9 mouse cellular contexts compared by ENCODE assay signal in genomic region chr5:24550598-24551316, GRCm38 (mm10). TPM values are rescaled to one million over a fixed set of nuclear protein-coding genes. Genes with fewer than 3 reads are reported as not detected.
A peak's percentile ranks its signal among the peaks of the same experiment; 100 is the strongest.
DNase-seq lines count a peak whose midpoint lies in the region; ATAC-seq lines count a peak whose summit lies in the region.
"Had no signal": no experiment of that assay in that cellular context is flagged by ENCODE, and none has a peak within 500 bp of the region (broad histone marks: within the 10 kb centered on the region; RNA-seq: fewer than 3 reads in every experiment).

No protein-coding gene starts in this region.

- H3K27ac ChIP-seq in embryonic facial prominence, embryonic 10.5 days (replicated peaks), result peak overlapping the region; percentile 45
- peak overlapping the region; percentile 10; the same call in 1 of the 2 replicates for H3K27ac ChIP-seq in hindbrain, embryonic 11.5 days (ENCODE audit: low read depth, low read length)
- H3K27ac ChIP-seq in midbrain, embryonic 14.5 days (replicated peaks; ENCODE audit: low read depth, low read length), result 0 out of 2 replicates have a peak overlapping the region, but pooled peaks have one; percentile 5

- peak; percentile 77 for ATAC-seq in hindbrain, embryonic 11.5 days (ENCODE audit: low FRiP score)
- peak; percentile 50 for ATAC-seq in midbrain, embryonic 14.5 days (ENCODE audit: low FRiP score, low TSS enrichment)

- no peaks in the 10 kb centered on the region for H3K36me3 ChIP-seq in embryonic facial prominence, embryonic 10.5 days (replicated peaks)
- H3K36me3 ChIP-seq in hindbrain, embryonic 11.5 days (ENCODE audit: control insufficient read depth, insufficient read depth, low read length), result no peaks in the 10 kb centered on the region
- no peaks in the 10 kb centered on the region for H3K36me3 ChIP-seq in midbrain, embryonic 14.5 days (ENCODE audit: control insufficient read depth, insufficient read depth, low read length)

- H3K9ac ChIP-seq in hindbrain, embryonic 11.5 days (ENCODE audit: low read depth, low read length), result peak overlapping the region; percentile 15; the same call in 1 of the 2 replicates
- H3K9ac ChIP-seq in midbrain, embryonic 14.5 days (replicated peaks; ENCODE audit: low read length), result no peak overlapping the region

- no peaks in the 10 kb centered on the region for H3K9me3 ChIP-seq in embryonic facial prominence, embryonic 10.5 days
- H3K9me3 ChIP-seq in hindbrain, embryonic 11.5 days (ENCODE audit: control insufficient read depth, low read length), result no peaks in the 10 kb centered on the region
- no peaks in the 10 kb centered on the region for H3K9me3 ChIP-seq in midbrain, embryonic 14.5 days (ENCODE audit: control insufficient read depth, low read length)

- H3K4me3 ChIP-seq in embryonic facial prominence, embryonic 10.5 days, result peak overlapping the region; percentile 31; the same call in 1 of the 2 replicates
- no peak overlapping the region for H3K4me3 ChIP-seq in hindbrain, embryonic 11.5 days (ENCODE audit: low read depth, low read length)
- H3K4me3 ChIP-seq in midbrain, embryonic 14.5 days (replicated peaks; ENCODE audit: low read depth, low read length), result no peak overlapping the region

- 35% methylated on average over 26 of the region's 26 CpGs for WGBS in embryonic facial prominence, embryonic 10.5 days
- WGBS in hindbrain, embryonic 11.5 days, result 33% methylated on average over 21 of the region's 26 CpGs
- 37% methylated on average over 26 of the region's 26 CpGs for WGBS in midbrain, embryonic 14.5 days

- DNase-seq in gastrocnemius, postnatal 14 days, result peak; percentile 57
- DNase-seq in gastrocnemius, postnatal 25 days, result no peak
- DNase-seq in embryonic facial prominence, embryonic 10.5 days (ENCODE audit: low spot score), result peak; percentile 53
- DNase-seq in hindbrain, embryonic 11.5 days (ENCODE audit: low spot score), result peak; percentile 55
- DNase-seq in layer of hippocampus, postnatal 14 days (ENCODE audit: low spot score in 2 of 2), result peak; percentile 48 to 64
- DNase-seq in midbrain, embryonic 14.5 days, result peak; percentile 74
- DNase-seq in telencephalon, adult 2 months (ENCODE audit: low read depth, low spot score), result peak; percentile 13
- no peak for DNase-seq in yolk sac, embryonic 10.5 days (ENCODE audit: low spot score)

- H3K27me3 ChIP-seq in embryonic facial prominence, embryonic 10.5 days (replicated peaks; ENCODE audit: low read depth, poor library complexity, severe bottlenecking), result peaks cover 43% of the 10 kb centered on the region
- peaks cover 2% of the 10 kb centered on the region; the same call in 1 of the 2 replicates for H3K27me3 ChIP-seq in hindbrain, embryonic 11.5 days (ENCODE audit: control insufficient read depth, insufficient read depth, low read length)
- no peaks in the 10 kb centered on the region for H3K27me3 ChIP-seq in midbrain, embryonic 14.5 days (ENCODE audit: control insufficient read depth, insufficient read depth, low read length)

- intact Hi-C loops in gastrocnemius, postnatal 14 days (cut with DNase I; ENCODE audit: low total_unique reads), result no loop called here

- 0 out of 2 replicates have a peak overlapping the region, but pooled peaks have one; percentile 21 for H3K4me2 ChIP-seq in hindbrain, embryonic 11.5 days (replicated peaks; ENCODE audit: low read depth, low read length)
- H3K4me2 ChIP-seq in midbrain, embryonic 14.5 days (ENCODE audit: low read length), result peak overlapping the region; percentile 29; the same call in 1 of the 2 replicates

- peaks cover 34% of the 10 kb centered on the region for H3K4me1 ChIP-seq in embryonic facial prominence, embryonic 10.5 days
- peaks cover 7% of the 10 kb centered on the region for H3K4me1 ChIP-seq in hindbrain, embryonic 11.5 days (replicated peaks; ENCODE audit: control insufficient read depth, insufficient read depth, low read length)
- H3K4me1 ChIP-seq in midbrain, embryonic 14.5 days (ENCODE audit: control insufficient read depth, insufficient read depth, low read length), result peaks cover 10% of the 10 kb centered on the region

RNA-seq across cellular contexts. Expression of gene 4931409K22Rik, which starts 5.9 kb away (rescaled TPM):
- total RNA-seq in gastrocnemius, postnatal 14 days (2021), result not detected
- not detected for total RNA-seq in gastrocnemius, postnatal 25 days (2021)
- polyA plus RNA-seq in embryonic facial prominence, embryonic 10.5 days (2016; fragmentation: Nextera tagmentation; extraction: Ambion mirVana), result 0.07 and 0.08 TPM in 2 replicates
- 0.14 TPM in 1 of 2 replicates, not detected in the other for polyA plus RNA-seq in hindbrain, embryonic 11.5 days (2014; fragmentation: Nextera tagmentation; extraction: Ambion mirVana)
- total RNA-seq in layer of hippocampus, postnatal 14 days (2021), result not detected
- polyA plus RNA-seq in midbrain, embryonic 14.5 days (2014; fragmentation: Nextera tagmentation; extraction: Ambion mirVana), result not detected in 2 replicates
- total RNA-seq: MEL had no signal

RNA-seq across cellular contexts. Expression of gene Asb10, which starts 10.0 kb away (rescaled TPM):
- 10 to 100 TPM; 36.2 to 38.4 TPM for total RNA-seq in gastrocnemius, postnatal 14 days (2021)
- 10 to 100 TPM; 33.2 to 66.7 TPM for total RNA-seq in gastrocnemius, postnatal 25 days (2021)
- polyA plus RNA-seq in embryonic facial prominence, embryonic 10.5 days (2016; fragmentation: Nextera tagmentation; extraction: Ambion mirVana), result 0.29 TPM in 1 of 2 replicates, not detected in the other
- 0.20 and 0.33 TPM in 2 replicates for polyA plus RNA-seq in hindbrain, embryonic 11.5 days (2014; fragmentation: Nextera tagmentation; extraction: Ambion mirVana)
- under 1 TPM; 0.28 to 0.33 TPM for total RNA-seq in layer of hippocampus, postnatal 14 days (2021)
- 0.09 and 0.12 TPM in 2 replicates for polyA plus RNA-seq in midbrain, embryonic 14.5 days (2014; fragmentation: Nextera tagmentation; extraction: Ambion mirVana)

RNA-seq across cellular contexts. Expression of gene Gbx1, which starts 23.8 kb away (rescaled TPM):
- not detected for total RNA-seq in gastrocnemius, postnatal 14 days (2021)
- total RNA-seq in gastrocnemius, postnatal 25 days (2021), result not detected
- 0.34 and 0.99 TPM in 2 replicates for polyA plus RNA-seq in embryonic facial prominence, embryonic 10.5 days (2016; fragmentation: Nextera tagmentation; extraction: Ambion mirVana)
- 1.0 and 1.9 TPM in 2 replicates for polyA plus RNA-seq in hindbrain, embryonic 11.5 days (2014; fragmentation: Nextera tagmentation; extraction: Ambion mirVana)
- total RNA-seq in layer of hippocampus, postnatal 14 days (2021), result not detected
- 0.05 and 0.12 TPM in 2 replicates for polyA plus RNA-seq in midbrain, embryonic 14.5 days (2014; fragmentation: Nextera tagmentation; extraction: Ambion mirVana)

RNA-seq across cellular contexts. Expression of gene Abcf2, which starts 26.5 kb away (rescaled TPM):
- total RNA-seq in gastrocnemius, postnatal 14 days (2021), result 10 to 100 TPM; 78.5 to 84.4 TPM
- 10 to 100 TPM; 88.0 to 97.0 TPM for total RNA-seq in gastrocnemius, postnatal 25 days (2021)
- polyA plus RNA-seq in embryonic facial prominence, embryonic 10.5 days (2016; fragmentation: Nextera tagmentation; extraction: Ambion mirVana), result 181 and 183 TPM in 2 replicates
- polyA plus RNA-seq in hindbrain, embryonic 11.5 days (2014; fragmentation: Nextera tagmentation; extraction: Ambion mirVana), result 121 and 136 TPM in 2 replicates
- total RNA-seq in layer of hippocampus, postnatal 14 days (2021), result 10 to 100 TPM; 59.9 to 61.5 TPM
- 79.3 and 88.1 TPM in 2 replicates for polyA plus RNA-seq in midbrain, embryonic 14.5 days (2014; fragmentation: Nextera tagmentation; extraction: Ambion mirVana)

RNA-seq across cellular contexts. Expression of gene Chpf2, which starts 35.8 kb away (rescaled TPM):
- 10 to 100 TPM; 15.8 to 17.9 TPM for total RNA-seq in gastrocnemius, postnatal 14 days (2021)
- total RNA-seq in gastrocnemius, postnatal 25 days (2021), result 1 to 10 TPM; 8.0 to 10.0 TPM
- polyA plus RNA-seq in embryonic facial prominence, embryonic 10.5 days (2016; fragmentation: Nextera tagmentation; extraction: Ambion mirVana), result 14.8 and 19.6 TPM in 2 replicates
- polyA plus RNA-seq in hindbrain, embryonic 11.5 days (2014; fragmentation: Nextera tagmentation; extraction: Ambion mirVana), result 8.6 and 8.7 TPM in 2 replicates
- total RNA-seq in layer of hippocampus, postnatal 14 days (2021), result 10 to 100 TPM; 64.3 to 73.2 TPM
- 12.4 and 19.4 TPM in 2 replicates for polyA plus RNA-seq in midbrain, embryonic 14.5 days (2014; fragmentation: Nextera tagmentation; extraction: Ambion mirVana)

Comparison
In these comparisons a context has a peak if more than half of its experiments do, and no peak if none do; other contexts are left out.
1. DNase-seq: peak in gastrocnemius, postnatal 14 days (single experiment), embryonic facial prominence, embryonic 10.5 days (single experiment), hindbrain, embryonic 11.5 days (single experiment), layer of hippocampus, postnatal 14 days (2 of 2), midbrain, embryonic 14.5 days (single experiment) and telencephalon, adult 2 months (single experiment); none in gastrocnemius, postnatal 25 days (single experiment) and yolk sac, embryonic 10.5 days (single experiment).
2. RNA of gene Asb10, which starts 10.0 kb away (total RNA-seq): 33.2 to 66.7 TPM in gastrocnemius, postnatal 25 days and 36.2 to 38.4 TPM in gastrocnemius, postnatal 14 days; 0.28 to 0.33 TPM in layer of hippocampus, postnatal 14 days; every median in the first group is over 10 times any median in the second.
3. Peak in every context shown above with its lines, with median percentiles within 50 percentile points of each other: H3K27ac ChIP-seq.